Mouse (Mus musculus) olfactory bulb, adult 2 months (tissue): Measurements from ENCODE around the gene Clpb.

Source experiments
- CTCF ChIP-seq: fragments of 200-500 bp; IDR thresholded peaks from 2 replicates; pipeline ENCODE4 v1.5.1; 2012; ENCODE audit warnings: low read depth, mild to moderate bottlenecking, low read length, moderate library complexity; ENCODE audit not compliant: insufficient read depth
- POLR2A ChIP-seq: fragments of 200-500 bp; IDR thresholded peaks from 2 replicates; pipeline ENCODE4 v1.6.1; 2012; ENCODE audit warnings: mild to moderate bottlenecking, low read depth, low read length, moderate library complexity; ENCODE audit not compliant: insufficient read depth

DNA sequence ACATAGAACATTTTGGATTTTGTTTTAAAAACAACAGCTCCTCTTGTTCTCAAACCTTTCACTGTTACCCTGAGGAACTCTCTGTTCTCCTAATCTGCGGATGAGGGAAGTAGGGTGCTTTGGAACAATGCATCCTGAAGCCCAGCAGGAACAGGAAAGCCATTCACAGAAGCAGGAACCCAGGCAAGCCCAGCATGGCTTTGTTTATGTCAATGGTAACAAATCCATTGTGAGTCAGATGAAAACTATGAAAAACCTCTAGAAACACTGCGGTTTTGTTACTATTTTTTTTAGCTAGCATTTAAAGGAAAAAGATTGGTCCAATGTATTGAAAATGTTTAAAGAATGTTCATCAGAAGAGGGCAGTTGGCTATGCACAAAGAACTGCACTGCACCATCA is 35.0 kb upstream of the Clpb start:
- TF ChIP-seq CTCF = no peak
- TF ChIP-seq POLR2A = no peak
